Mouse (Mus musculus) ES-Bruce4 (cell line): Measurements from ENCODE around the gene Wfikkn1.

Experiments used
- CTCF ChIP-seq: IDR thresholded peaks from one replicate; pipeline ENCODE4 v1.8.1; 2011; ENCODE audit warnings: low read depth, low read length
- EP300 ChIP-seq: IDR thresholded peaks from 2 replicates; pipeline ENCODE4 v1.6.1; 2011; ENCODE audit warnings: low read depth, low read length; ENCODE audit not compliant: insufficient read depth
- POLR2A ChIP-seq: IDR thresholded peaks from one replicate; pipeline ENCODE4 v1.8.1; 2011; ENCODE audit warnings: low read length; ENCODE audit not compliant: insufficient read depth

GRCm38 (mm10) chr17:25919786-25920642 is 39.4 kb upstream of the Wfikkn1 start:
- TF ChIP-seq EP300, result no peak
- no peak for TF ChIP-seq CTCF
- TF ChIP-seq POLR2A, result peak; percentile 79
